Mouse (Mus musculus): ENCODE measurements at regions not wholly inside any gene's neighbourhood (a gene's known extent, or its start where the extent isn't known, plus 50 kb on each side); places are given as distances from the start of the nearest gene placed in this dataset.

DNA sequence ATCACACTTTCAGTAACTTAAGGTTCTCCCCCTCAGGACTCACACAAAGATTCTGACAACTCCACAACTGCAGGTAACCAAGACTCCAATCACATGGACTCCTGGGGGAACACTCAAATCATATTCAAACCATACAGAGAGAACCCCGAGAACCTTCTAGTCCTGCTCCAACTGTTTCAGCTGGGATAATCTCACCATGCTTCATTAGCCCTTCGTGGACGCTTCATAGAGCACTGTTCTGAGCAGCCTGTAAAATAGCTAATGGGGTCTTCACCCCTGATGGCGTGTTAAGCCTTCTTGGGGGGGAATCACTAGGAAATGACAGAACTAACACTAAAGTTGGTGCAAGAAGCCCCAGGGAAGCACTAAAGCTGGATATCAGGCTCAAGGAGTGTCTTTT lies 510.7 kb downstream of the Rwdd3 start:
- ATAC-seq (ENCODE audit: insufficient read depth, low FRiP score): no peak
- Histone ChIP-seq H3K4me3 (replicated peaks; ENCODE audit: low read length) (no peak overlapping the region), H3K4me1 (ENCODE audit: control insufficient read depth, insufficient read depth, low read length) (no peaks in the 10 kb centered on the region), H3K9me3 (replicated peaks; ENCODE audit: control insufficient read depth, low read length) (no peaks in the 10 kb centered on the region), H3K27ac (ENCODE audit: low read length) (no peak overlapping the region), H3K27me3 (ENCODE audit: control insufficient read depth, insufficient read depth, low read length) (no peaks in the 10 kb centered on the region), H3K9ac (ENCODE audit: low read length) (no peak overlapping the region), H3K4me2 (ENCODE audit: low read depth, low read length) (no peak overlapping the region), H3K36me3 (ENCODE audit: control insufficient read depth, insufficient read depth, low read length) (no peaks in the 10 kb centered on the region)
- WGBS: 85% methylated on average over 4 of the region's 4 CpGs

DNA sequence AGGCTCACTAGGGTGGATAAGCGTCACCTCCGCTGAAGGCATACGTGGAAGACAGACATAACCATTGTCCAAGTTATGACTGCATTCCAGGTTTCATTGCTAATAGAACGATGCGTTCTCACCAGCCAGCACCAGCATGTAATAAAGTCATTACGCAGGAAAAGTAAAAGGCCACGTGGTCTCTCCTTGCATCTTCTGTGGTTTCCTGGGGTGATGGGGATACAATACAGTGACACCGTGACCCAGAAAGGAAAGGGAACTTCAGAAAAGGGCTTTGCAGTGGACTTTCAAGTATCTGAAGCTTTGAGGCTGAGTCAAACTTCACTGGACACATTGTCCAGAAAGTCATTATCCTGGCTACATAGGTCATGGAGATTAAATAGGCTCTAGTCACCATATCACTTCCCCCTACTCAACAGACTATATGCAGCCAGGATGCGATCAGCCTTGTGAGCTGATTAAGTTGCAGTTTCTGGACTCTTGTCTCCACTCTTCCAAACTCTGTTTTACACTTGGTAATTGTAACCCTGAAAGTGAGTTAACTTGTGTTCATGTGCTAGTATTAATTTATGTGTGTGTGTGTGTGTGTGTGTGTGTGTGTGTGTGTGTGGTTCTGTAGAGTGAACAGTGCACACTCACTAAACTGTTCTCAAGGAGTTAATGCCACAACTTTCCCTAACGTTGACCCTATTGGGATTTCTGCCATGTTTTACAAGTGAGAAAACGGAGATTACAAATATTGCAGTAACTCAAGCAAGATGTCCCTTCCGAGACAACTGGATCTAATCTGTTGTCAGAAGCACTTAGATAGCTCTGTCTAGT lies 522.2 kb downstream of the Rwdd3 start:
- no peak overlapping the region for H3K4me3 ChIP-seq (replicated peaks; ENCODE audit: low read length)
- no peaks in the 10 kb centered on the region for H3K27me3 ChIP-seq (ENCODE audit: control insufficient read depth, insufficient read depth, low read length)
- no peak overlapping the region for H3K4me2 ChIP-seq (ENCODE audit: low read depth, low read length)
- no peaks in the 10 kb centered on the region for H3K4me1 ChIP-seq (ENCODE audit: control insufficient read depth, insufficient read depth, low read length)
- 82% methylated on average over 12 of the region's 12 CpGs for WGBS
- no peak overlapping the region for H3K9ac ChIP-seq (ENCODE audit: low read length)
- H3K9me3 ChIP-seq (replicated peaks; ENCODE audit: control insufficient read depth, low read length): no peaks in the 10 kb centered on the region
- no peak overlapping the region for H3K27ac ChIP-seq (ENCODE audit: low read length)
- no peak for ATAC-seq (ENCODE audit: insufficient read depth, low FRiP score)
- H3K36me3 ChIP-seq (ENCODE audit: control insufficient read depth, insufficient read depth, low read length): no peaks in the 10 kb centered on the region

DNA sequence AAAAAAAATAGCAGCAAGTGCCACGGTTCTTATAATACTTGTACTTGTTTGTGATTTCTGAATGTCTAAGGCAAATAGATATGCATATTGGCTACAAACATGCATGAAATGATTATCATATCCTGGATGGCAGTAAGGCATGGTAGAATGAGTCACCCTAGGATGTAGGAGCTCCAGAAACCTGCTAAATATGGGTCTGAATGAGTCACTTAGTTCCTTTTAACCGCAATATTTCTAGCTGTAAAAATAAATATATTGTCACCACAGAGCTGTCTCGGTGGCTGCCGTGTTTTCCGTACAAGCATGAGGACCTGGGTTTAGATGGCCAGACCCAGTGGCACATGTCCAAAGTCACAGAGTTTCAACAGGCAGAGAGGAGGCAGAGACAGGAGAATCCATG lies 523.1 kb downstream of the Rwdd3 start:
- Histone ChIP-seq H3K4me3 (replicated peaks; ENCODE audit: low read length) (no peak overlapping the region), H3K9me3 (replicated peaks; ENCODE audit: control insufficient read depth, low read length) (no peaks in the 10 kb centered on the region), H3K4me1 (ENCODE audit: control insufficient read depth, insufficient read depth, low read length) (no peaks in the 10 kb centered on the region), H3K27ac (ENCODE audit: low read length) (no peak overlapping the region), H3K36me3 (ENCODE audit: control insufficient read depth, insufficient read depth, low read length) (no peaks in the 10 kb centered on the region), H3K27me3 (ENCODE audit: control insufficient read depth, insufficient read depth, low read length) (no peaks in the 10 kb centered on the region), H3K9ac (ENCODE audit: low read length) (no peak overlapping the region), H3K4me2 (ENCODE audit: low read depth, low read length) (no peak overlapping the region)
- ATAC-seq (ENCODE audit: insufficient read depth, low FRiP score): no peak
- 80% methylated on average over 5 of the region's 5 CpGs for WGBS

DNA sequence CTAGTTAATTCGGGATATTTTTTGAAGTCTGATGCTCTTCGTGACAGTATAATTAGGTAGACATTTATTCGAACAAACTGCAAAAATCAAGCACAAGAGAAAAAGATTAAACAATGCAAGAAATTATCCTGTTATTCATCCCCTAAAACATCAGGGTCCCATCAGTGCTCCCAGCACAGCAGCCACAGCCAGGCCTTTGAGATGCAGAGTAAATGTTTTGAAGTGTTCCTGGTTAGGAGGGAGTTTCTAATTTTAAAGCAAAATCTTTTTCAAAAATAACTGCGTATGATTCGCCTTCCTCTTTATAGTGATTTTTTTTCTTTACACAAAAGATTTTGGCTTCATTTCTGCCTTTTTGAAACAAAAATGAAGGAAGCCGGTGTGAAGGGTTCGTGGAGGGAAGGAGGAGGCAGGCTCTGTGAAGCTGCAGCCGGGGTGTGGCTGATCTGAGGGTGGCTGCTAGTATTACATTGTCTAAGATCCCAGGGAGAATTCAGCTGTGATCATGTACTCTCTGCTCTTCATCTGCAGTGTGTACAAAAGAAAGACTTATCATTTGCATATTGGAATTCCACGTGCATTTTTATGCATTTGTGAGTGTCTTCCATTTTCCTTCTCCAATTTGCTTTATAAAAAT lies 534.7 kb downstream of the Rwdd3 start:
- H3K9ac ChIP-seq (ENCODE audit: low read length): no peak overlapping the region
- H3K27ac ChIP-seq (ENCODE audit: low read length): no peak overlapping the region
- no peaks in the 10 kb centered on the region for H3K36me3 ChIP-seq (ENCODE audit: control insufficient read depth, insufficient read depth, low read length)
- 0 out of 2 replicates have a peak, but pooled peaks cover 5% of the 10 kb centered on the region for H3K4me1 ChIP-seq (ENCODE audit: control insufficient read depth, insufficient read depth, low read length)
- no peak overlapping the region for H3K4me3 ChIP-seq (replicated peaks; ENCODE audit: low read length)
- H3K4me2 ChIP-seq (ENCODE audit: low read depth, low read length): 0 out of 2 replicates have a peak overlapping the region, but pooled peaks have one; percentile 16
- ATAC-seq (ENCODE audit: insufficient read depth, low FRiP score): no peak
- H3K9me3 ChIP-seq (replicated peaks; ENCODE audit: control insufficient read depth, low read length): no peaks in the 10 kb centered on the region
- WGBS: 54% methylated on average over 9 of the region's 9 CpGs
- H3K27me3 ChIP-seq (ENCODE audit: control insufficient read depth, insufficient read depth, low read length): no peaks in the 10 kb centered on the region

DNA sequence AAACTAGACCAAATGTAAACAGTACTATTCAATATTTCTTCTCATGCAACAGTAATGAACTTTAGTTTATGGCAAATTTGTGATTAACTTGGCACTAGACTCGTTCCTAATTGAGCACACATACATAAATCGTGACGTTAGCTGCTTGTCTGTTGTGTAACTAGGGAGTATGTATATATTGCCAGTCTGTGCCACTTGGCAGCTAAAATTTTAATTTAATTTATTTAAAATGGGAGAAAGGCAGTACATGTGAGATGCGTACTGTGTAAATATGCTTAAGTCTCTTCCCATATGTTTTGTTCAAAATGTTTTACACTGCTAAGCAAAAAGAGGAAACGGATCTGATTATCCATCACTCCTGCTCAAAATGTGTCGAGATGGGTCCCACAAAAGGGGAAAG lies 553.1 kb downstream of the Rwdd3 start:
- no peak overlapping the region for H3K27ac ChIP-seq (ENCODE audit: low read length)
- no peaks in the 10 kb centered on the region for H3K9me3 ChIP-seq (replicated peaks; ENCODE audit: control insufficient read depth, low read length)
- no peaks in the 10 kb centered on the region for H3K36me3 ChIP-seq (ENCODE audit: control insufficient read depth, insufficient read depth, low read length)
- no peak overlapping the region for H3K9ac ChIP-seq (ENCODE audit: low read length)
- no peak overlapping the region for H3K4me2 ChIP-seq (ENCODE audit: low read depth, low read length)
- WGBS: 43% methylated on average over 6 of the region's 6 CpGs
- ATAC-seq (ENCODE audit: insufficient read depth, low FRiP score): no peak
- no peak overlapping the region for H3K4me3 ChIP-seq (replicated peaks; ENCODE audit: low read length)
- no peaks in the 10 kb centered on the region for H3K27me3 ChIP-seq (ENCODE audit: control insufficient read depth, insufficient read depth, low read length)
- no peaks in the 10 kb centered on the region for H3K4me1 ChIP-seq (ENCODE audit: control insufficient read depth, insufficient read depth, low read length)

DNA sequence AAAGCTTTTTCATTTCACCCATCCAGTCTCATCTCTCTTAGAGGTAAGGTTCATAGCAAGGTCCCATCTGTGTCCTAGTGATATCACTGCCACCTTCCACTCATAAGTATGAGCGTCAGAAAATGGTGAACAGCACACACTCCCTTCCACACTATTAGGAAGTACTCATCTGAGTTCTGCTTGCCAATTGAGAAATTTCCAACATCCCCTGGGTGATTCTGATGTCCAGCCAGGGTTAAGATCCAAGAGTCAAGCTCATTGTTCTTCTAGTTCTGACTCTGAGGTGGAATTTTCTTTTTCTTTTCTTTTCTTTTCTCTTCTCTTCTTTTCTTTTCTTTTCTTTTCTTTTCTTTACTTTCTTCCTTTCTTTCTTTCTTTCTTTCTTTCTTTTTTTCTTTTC lies 577.3 kb downstream of the Rwdd3 start:
- Histone ChIP-seq H3K4me3 (replicated peaks; ENCODE audit: low read length) (no peak overlapping the region), H3K27ac (ENCODE audit: low read length) (no peak overlapping the region), H3K27me3 (ENCODE audit: control insufficient read depth, insufficient read depth, low read length) (no peaks in the 10 kb centered on the region), H3K9ac (ENCODE audit: low read length) (no peak overlapping the region), H3K36me3 (ENCODE audit: control insufficient read depth, insufficient read depth, low read length) (no peaks in the 10 kb centered on the region), H3K9me3 (replicated peaks; ENCODE audit: control insufficient read depth, low read length) (no peaks in the 10 kb centered on the region), H3K4me1 (ENCODE audit: control insufficient read depth, insufficient read depth, low read length) (no peaks in the 10 kb centered on the region), H3K4me2 (ENCODE audit: low read depth, low read length) (no peak overlapping the region)
- no peak for ATAC-seq (ENCODE audit: insufficient read depth, low FRiP score)
- 90% methylated on average over 1 of the region's 1 CpGs for WGBS

DNA sequence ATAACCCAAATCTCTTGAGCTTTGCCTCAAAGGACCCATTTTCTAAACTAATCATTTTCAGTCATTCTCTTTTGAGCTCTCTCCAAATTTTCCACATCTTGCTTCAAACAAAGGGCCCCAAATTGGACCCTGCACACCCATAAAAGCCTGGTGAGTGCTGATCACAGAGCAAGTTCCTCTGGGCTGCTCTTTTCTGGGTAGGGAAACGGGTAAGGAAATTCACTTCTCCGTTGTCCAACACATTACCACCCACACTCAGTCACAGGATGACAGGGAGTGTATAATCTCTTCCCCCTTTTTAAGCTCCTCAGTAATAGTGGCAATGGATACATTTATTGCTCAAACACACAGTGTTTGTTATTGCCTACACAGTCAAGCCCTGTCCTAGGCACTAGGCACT lies 580.3 kb downstream of the Rwdd3 start:
- H3K4me2 ChIP-seq (ENCODE audit: low read depth, low read length): no peak overlapping the region
- H3K4me1 ChIP-seq (ENCODE audit: control insufficient read depth, insufficient read depth, low read length): no peaks in the 10 kb centered on the region
- ATAC-seq (ENCODE audit: insufficient read depth, low FRiP score): no peak
- no peak overlapping the region for H3K9ac ChIP-seq (ENCODE audit: low read length)
- WGBS: 67% methylated on average over 2 of the region's 2 CpGs
- no peaks in the 10 kb centered on the region for H3K9me3 ChIP-seq (replicated peaks; ENCODE audit: control insufficient read depth, low read length)
- no peaks in the 10 kb centered on the region for H3K27me3 ChIP-seq (ENCODE audit: control insufficient read depth, insufficient read depth, low read length)
- H3K4me3 ChIP-seq (replicated peaks; ENCODE audit: low read length): no peak overlapping the region
- no peaks in the 10 kb centered on the region for H3K36me3 ChIP-seq (ENCODE audit: control insufficient read depth, insufficient read depth, low read length)
- H3K27ac ChIP-seq (ENCODE audit: low read length): no peak overlapping the region

DNA sequence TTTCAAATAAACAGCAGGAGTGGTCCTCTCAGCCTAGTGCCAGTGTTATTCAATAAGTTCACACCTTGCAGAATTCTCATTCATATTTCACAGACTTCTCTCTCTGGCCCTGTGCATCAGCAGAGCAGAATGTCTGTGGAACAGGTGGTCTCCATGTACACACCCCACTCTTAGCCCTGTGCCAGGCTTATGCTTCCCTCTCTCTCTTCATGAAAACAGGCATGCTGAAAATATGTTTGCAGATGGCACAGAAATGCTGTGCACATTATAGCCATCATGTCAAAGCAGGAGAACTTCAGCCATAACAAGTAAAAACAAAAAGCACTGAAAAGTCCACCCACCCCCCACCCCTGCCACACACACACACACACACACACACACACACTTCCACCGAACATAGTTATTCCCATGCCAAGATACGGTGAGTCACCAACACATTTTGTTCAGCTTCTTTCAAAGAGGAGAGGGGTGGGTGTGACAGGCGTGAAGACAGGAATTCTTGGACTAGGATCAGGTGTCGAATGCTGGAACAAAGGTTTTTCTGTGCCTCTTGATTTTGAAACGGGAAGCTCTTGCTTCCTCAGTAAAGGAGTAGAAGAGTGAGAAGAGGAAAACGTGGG lies 600.6 kb downstream of the Rwdd3 start:
- Histone ChIP-seq H3K9ac (ENCODE audit: low read length) (no peak overlapping the region), H3K4me2 (ENCODE audit: low read depth, low read length) (no peak overlapping the region), H3K9me3 (replicated peaks; ENCODE audit: control insufficient read depth, low read length) (no peaks in the 10 kb centered on the region), H3K27me3 (ENCODE audit: control insufficient read depth, insufficient read depth, low read length) (no peaks in the 10 kb centered on the region), H3K4me1 (ENCODE audit: control insufficient read depth, insufficient read depth, low read length) (no peaks in the 10 kb centered on the region), H3K27ac (ENCODE audit: low read length) (no peak overlapping the region), H3K4me3 (replicated peaks; ENCODE audit: low read length) (no peak overlapping the region), H3K36me3 (ENCODE audit: control insufficient read depth, insufficient read depth, low read length) (no peaks in the 10 kb centered on the region)
- 40% methylated on average over 6 of the region's 6 CpGs for WGBS
- no peak for ATAC-seq (ENCODE audit: insufficient read depth, low FRiP score)

All from stomach, embryonic 16.5 days (tissue).